Mouse (Mus musculus) kidney, adult 2 months (tissue): ENCODE measurements around the gene Plxna3.

ENCODE experiments used
- CTCF ChIP-seq: fragments of 200-500 bp; conservative IDR thresholded peaks from 2 replicates; pipeline ENCODE4 v1.5.1; 2011; ENCODE audit warnings: low read depth, mild to moderate bottlenecking, control low read depth, low read length, moderate library complexity, mixed read lengths; ENCODE audit not compliant: insufficient read depth, insufficient read length
- POLR2A ChIP-seq: fragments of 200-500 bp; IDR thresholded peaks from one replicate; pipeline ENCODE4 v1.6.1; 2011; ENCODE audit warnings: low read depth, low read length, control low read depth

- TF ChIP-seq POLR2A = no peak
- no peak for TF ChIP-seq CTCF
Observed at GRCm38 (mm10) chrX:74368209-74368909, 39.5 kb downstream of the Plxna3 start.
